Mouse (Mus musculus) liver, embryonic 16.5 days (tissue): ENCODE results near the gene Vstm2l. TPM values are rescaled to one million over a fixed set of nuclear protein-coding genes. Genes with fewer than 3 reads are reported as not detected.

Experiments used
- ATAC-seq: fragments of 200-750 bp; cut with Nextera tagmentation; 2 replicates; pipeline ENCODE4 v1.8.0; 2017; ENCODE audit warnings: low read depth, mild to moderate bottlenecking, moderate number of reproducible peaks, moderate library complexity
- H3K27ac ChIP-seq: fragments of 300-500 bp; sonication (generic); 2 replicates; pipeline ENCODE4 v1.5.1; 2014; ENCODE audit warnings: mild to moderate bottlenecking, low read length
- H3K27me3 ChIP-seq: fragments of 300-500 bp; sonication (generic); 2 replicates; pipeline ENCODE4 v1.6.1; 2014; ENCODE audit warnings: low read depth, low read length, mixed read lengths; ENCODE audit not compliant: control insufficient read depth, insufficient read depth
- H3K36me3 ChIP-seq: fragments of 300-500 bp; sonication (generic); 2 replicates; pipeline ENCODE4 v1.6.1; 2014; ENCODE audit warnings: mild to moderate bottlenecking; ENCODE audit not compliant: control insufficient read depth, insufficient read depth
- H3K4me1 ChIP-seq: fragments of 300-500 bp; sonication (generic); 2 replicates; pipeline ENCODE4 v1.6.1; 2014; ENCODE audit warnings: low read depth, low read length, mixed read lengths; ENCODE audit not compliant: control insufficient read depth
- H3K4me2 ChIP-seq: fragments of 300-500 bp; sonication (generic); 2 replicates; pipeline ENCODE4 v1.6.1; 2014; ENCODE audit warnings: low read depth, low read length, mixed read lengths
- H3K4me3 ChIP-seq: fragments of 300-500 bp; sonication (generic); 2 replicates; pipeline ENCODE4 v1.5.1; 2014; ENCODE audit warnings: low read depth, mild to moderate bottlenecking, low read length
- H3K9ac ChIP-seq: fragments of 300-500 bp; sonication (generic); 2 replicates; pipeline ENCODE4 v1.6.1; 2014; ENCODE audit warnings: low read depth, low read length
- H3K9me3 ChIP-seq: fragments of 300-500 bp; sonication (generic); replicated peaks from 2 replicates; pipeline ENCODE4 v1.6.1; 2016; ENCODE audit warnings: low read length; ENCODE audit not compliant: control insufficient read depth
- WGBS: fragments of 180-500 bp; shearing (Covaris S2); extraction: QIAGEN DNeasy Blood & Tissue Kit; methylation state at CpG from one replicate; pipeline ENCODE4 v1.1.7; 2014; ENCODE audit not compliant: insufficient replicate concordance; 5-methylcytosine and 5-hydroxymethylcytosine counted together
- polyA plus RNA-seq: library from polyadenylated mRNA; unstranded; fragments of >200 nt; fragmentation: Nextera tagmentation; extraction: Ambion mirVana; gene quantifications from 2 replicates; pipeline ENCODE4 v1.2.1, GENCODE M21; 2015

Gene Vstm2l
- polyA plus RNA-seq, result not detected in 2 replicates

DNA sequence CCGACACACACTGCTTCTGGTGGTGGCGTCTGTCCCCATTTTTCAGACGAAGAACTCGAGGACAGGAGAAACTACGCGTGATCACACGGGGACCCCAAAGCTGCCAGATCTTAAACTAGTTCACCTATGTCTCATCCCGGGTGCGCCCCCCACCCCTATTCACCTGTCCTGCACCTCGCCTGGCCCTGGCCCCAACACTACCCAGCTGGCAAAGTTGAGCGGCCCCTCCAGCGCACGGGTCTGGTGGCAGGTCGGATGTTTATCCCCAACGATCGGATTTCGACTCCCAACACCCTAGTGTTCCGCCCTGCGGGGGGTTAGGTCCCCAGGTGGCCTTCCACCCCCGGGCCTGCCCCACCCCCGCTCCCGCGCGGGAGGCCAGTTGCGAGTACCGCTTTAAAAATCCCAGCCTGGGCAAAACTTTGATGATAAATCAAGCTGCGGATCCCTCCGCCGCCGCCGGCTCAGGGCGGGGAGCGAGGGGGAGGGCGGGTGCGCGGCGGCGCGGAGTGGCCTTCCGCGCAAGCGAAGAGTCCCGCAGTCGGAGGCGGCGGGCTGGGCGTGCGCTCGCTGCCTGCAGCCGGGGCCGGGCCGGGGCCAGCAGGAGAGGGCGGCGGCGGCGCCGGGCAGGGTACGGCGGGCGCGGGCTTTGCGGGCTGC, at the start of gene Vstm2l:
Gene Vstm2l (plus strand): TSS at position 549 of the 660 bp plus-strand sequence.
- Histone ChIP-seq H3K4me2 (no peak within 1 kb of the TSS), H3K27me3 (peaks cover 33% of the 10 kb centered on the region)

DNA sequence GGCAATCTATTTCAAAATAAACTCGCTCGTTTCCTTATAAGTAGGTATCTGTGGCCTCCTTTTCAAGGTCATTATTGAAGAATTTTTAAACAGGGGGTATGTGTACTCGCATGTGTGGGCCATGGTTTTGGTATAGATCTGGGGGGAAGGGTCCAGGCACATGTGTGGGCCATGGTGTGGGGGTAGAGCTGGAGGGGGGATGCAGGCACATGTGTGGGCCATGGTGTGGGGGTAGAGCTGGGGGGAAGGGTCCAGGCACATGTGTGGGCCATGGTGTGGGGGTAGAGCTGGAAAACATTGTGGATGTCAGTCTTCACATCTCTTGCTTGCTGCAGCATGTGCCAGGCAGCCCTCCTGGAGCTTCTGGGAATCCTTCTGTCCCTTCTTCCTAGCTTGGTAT, 47.3 kb upstream of the Vstm2l start:
- no peaks in the 10 kb centered on the region for H3K4me1 ChIP-seq
- ATAC-seq, result no peak
- H3K9me3 ChIP-seq, result no peaks in the 10 kb centered on the region
- 67% methylated on average over 3 of the region's 3 CpGs for WGBS
- no peaks in the 10 kb centered on the region for H3K27me3 ChIP-seq
- H3K4me2 ChIP-seq, result no peak overlapping the region
- H3K36me3 ChIP-seq, result no peaks in the 10 kb centered on the region
- H3K4me3 ChIP-seq, result no peak overlapping the region
- H3K27ac ChIP-seq, result no peak overlapping the region
- H3K9ac ChIP-seq, result no peak overlapping the region

More for the DNA sequence above, at the start of gene Vstm2l:
- Histone ChIP-seq H3K27ac (no peak within 1 kb of the TSS), H3K4me1 (no peaks in the 10 kb centered on the region), H3K9me3 (no peaks in the 10 kb centered on the region), H3K9ac (no peak within 1 kb of the TSS), H3K36me3 (no peaks in the 10 kb centered on the region), H3K4me3 (no peak within 1 kb of the TSS)
- 6% methylated on average over 41 of the region's 62 CpGs for WGBS
- no peak for ATAC-seq

DNA sequence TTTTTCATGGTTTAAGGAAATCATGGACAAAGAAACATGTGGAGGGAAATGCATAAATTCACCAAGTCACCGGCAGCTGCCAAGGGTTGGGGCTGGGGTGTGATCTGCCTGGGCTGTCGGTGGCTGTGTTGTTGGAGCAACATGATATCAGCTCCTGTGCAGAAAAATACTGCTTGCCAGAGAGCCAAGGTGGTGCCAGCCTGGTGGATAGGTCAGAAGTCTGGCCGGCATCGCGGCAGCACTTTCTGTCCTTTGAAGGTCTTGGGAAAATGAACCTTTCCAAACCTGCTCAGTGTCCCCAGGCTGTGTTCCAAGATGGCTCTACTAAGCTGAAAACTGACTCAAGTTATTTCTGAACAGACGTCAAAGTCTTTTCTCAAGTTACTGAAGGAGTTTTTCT, 44.2 kb upstream of the Vstm2l start:
- no peaks in the 10 kb centered on the region for H3K36me3 ChIP-seq
- H3K4me1 ChIP-seq, result no peaks in the 10 kb centered on the region
- no peak overlapping the region for H3K4me2 ChIP-seq
- H3K9me3 ChIP-seq, result no peaks in the 10 kb centered on the region
- no peak overlapping the region for H3K27ac ChIP-seq
- no peak overlapping the region for H3K4me3 ChIP-seq
- no peaks in the 10 kb centered on the region for H3K27me3 ChIP-seq
- no peak for ATAC-seq
- no peak overlapping the region for H3K9ac ChIP-seq
- 64% methylated on average over 6 of the region's 6 CpGs for WGBS

DNA sequence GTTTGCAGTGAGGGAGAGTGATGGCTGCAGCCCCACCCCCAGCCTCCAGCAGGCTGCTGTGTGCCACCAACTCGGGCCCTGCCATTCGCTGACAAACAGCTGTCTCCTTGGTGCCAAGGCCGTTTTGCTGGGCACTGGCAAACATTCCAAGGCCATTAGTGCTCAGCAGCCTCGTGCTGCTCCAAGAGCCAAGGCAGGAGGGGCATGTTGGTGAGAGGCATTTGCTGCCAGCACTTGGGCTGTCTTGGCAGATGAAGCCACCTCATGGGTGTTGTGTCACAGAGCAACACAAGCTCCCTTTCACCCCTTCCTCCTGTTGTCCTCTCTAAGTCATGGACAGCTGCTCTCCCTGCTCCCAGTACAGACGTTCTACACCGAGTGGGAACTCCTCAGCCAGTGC, 41.2 kb upstream of the Vstm2l start:
- WGBS, result 60% methylated on average over 6 of the region's 6 CpGs
- no peaks in the 10 kb centered on the region for H3K4me1 ChIP-seq

DNA sequence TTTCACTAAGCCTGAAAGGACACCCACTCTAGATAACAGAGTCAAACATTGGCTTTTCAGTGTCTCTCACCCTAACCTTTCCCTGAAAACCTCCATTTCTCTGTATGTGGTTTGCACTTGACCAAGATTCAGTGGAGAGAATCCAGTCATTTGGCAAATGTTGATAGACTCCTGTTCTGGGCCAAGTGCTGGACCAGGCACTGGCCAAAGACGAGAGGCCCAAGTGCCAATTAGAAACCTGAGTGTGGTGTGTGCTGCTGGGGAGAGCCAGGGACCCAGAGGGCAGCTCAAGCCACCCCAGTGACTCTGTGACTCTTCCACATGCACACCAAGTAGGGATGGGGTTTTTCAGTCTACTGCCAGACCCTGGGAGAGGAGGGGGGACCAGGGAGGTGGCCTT, 40.8 kb upstream of the Vstm2l start:
- Histone ChIP-seq H3K9ac (no peak overlapping the region), H3K4me1 (no peaks in the 10 kb centered on the region), H3K27ac (no peak overlapping the region), H3K4me2 (no peak overlapping the region), H3K27me3 (no peaks in the 10 kb centered on the region), H3K36me3 (no peaks in the 10 kb centered on the region), H3K4me3 (no peak overlapping the region), H3K9me3 (no peaks in the 10 kb centered on the region)
- whole genome bisulfite sequencing, result 69% methylated on average over 1 of the region's 1 CpGs
- ATAC-seq, result no peak

More for the DNA sequence above, 41.2 kb upstream of the Vstm2l start:
- Histone ChIP-seq H3K4me3 (no peak overlapping the region), H3K9me3 (no peaks in the 10 kb centered on the region), H3K36me3 (no peaks in the 10 kb centered on the region), H3K4me2 (no peak overlapping the region), H3K27me3 (no peaks in the 10 kb centered on the region), H3K9ac (no peak overlapping the region), H3K27ac (no peak overlapping the region)
- no peak for ATAC-seq

DNA sequence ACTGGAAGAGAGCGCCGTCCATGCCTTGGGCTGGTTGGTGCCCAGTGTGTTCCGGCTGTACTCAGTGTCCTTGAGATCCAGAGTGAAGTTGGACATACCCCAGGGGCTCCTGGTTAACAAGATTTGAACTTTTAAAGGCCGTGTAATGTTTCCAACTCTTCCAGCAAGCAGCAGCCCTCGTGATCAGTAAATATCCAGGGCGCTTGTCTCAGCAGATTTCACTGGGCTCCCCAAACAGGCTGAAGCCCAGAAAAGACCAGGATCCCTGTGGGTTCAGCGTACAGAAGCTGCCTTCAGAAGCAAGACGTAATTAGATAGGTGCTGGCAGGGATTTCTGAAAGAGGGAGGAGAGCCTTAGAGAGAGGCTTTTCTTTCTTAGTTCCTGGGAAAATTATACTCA, 39.3 kb upstream of the Vstm2l start:
- Histone ChIP-seq H3K27ac (no peak overlapping the region), H3K9ac (no peak overlapping the region), H3K4me2 (no peak overlapping the region), H3K4me3 (no peak overlapping the region), H3K9me3 (no peaks in the 10 kb centered on the region), H3K4me1 (no peaks in the 10 kb centered on the region), H3K27me3 (no peaks in the 10 kb centered on the region), H3K36me3 (no peaks in the 10 kb centered on the region)
- 73% methylated on average over 8 of the region's 8 CpGs for WGBS
- ATAC-seq, result no peak

DNA sequence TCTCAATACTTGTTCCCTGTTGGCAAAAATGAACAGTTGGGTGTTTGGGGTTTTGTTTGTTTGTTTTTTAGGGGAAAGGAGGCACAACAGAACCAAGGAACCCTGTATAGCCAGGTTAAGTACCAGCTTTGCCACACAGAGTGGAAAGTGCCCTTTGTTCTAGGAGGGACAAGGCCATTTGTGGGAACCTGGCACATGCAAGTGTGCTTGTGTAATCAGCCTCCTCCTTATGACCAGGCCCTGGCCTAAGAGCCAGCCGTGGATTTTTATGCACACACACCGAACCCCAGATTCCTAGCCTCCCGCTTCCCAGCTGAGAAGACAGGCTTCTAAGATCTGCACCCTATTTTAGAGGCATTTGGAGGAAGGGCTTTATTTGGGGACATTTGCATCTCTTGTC, 37.1 kb upstream of the Vstm2l start:
- Histone ChIP-seq H3K4me2 (no peak overlapping the region), H3K27me3 (no peaks in the 10 kb centered on the region)

DNA sequence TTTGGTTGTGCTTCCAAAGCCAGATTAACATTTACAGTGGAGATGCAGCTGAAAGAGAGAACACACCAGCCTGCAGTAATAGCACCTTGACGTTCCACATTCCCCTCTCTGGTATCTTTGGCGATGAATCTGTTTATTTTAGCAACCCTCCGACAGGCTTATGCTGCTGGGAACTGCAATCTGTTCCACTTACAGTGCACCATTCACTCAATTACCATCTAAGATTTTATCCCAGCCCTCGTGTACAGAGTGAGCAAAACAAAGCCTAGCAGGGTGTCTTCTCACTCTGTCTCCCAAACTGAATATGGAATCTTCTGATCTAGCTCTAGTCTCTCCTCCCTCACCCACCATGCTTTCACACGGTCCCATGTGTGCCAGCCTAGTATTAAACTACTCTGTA, 36.5 kb upstream of the Vstm2l start:
- Histone ChIP-seq H3K9me3 (no peaks in the 10 kb centered on the region), H3K4me2 (no peak overlapping the region), H3K4me3 (no peak overlapping the region), H3K4me1 (no peaks in the 10 kb centered on the region), H3K36me3 (no peaks in the 10 kb centered on the region), H3K9ac (no peak overlapping the region), H3K27ac (no peak overlapping the region), H3K27me3 (no peaks in the 10 kb centered on the region)
- ATAC-seq, result no peak
- WGBS, result 63% methylated on average over 5 of the region's 5 CpGs

More for the DNA sequence above, 37.1 kb upstream of the Vstm2l start:
- H3K9me3 ChIP-seq, result no peaks in the 10 kb centered on the region
- ATAC-seq, result no peak
- WGBS, result 80% methylated on average over 3 of the region's 3 CpGs
- no peak overlapping the region for H3K4me3 ChIP-seq
- no peaks in the 10 kb centered on the region for H3K36me3 ChIP-seq
- H3K27ac ChIP-seq, result no peak overlapping the region
- no peaks in the 10 kb centered on the region for H3K4me1 ChIP-seq
- H3K9ac ChIP-seq, result no peak overlapping the region

DNA sequence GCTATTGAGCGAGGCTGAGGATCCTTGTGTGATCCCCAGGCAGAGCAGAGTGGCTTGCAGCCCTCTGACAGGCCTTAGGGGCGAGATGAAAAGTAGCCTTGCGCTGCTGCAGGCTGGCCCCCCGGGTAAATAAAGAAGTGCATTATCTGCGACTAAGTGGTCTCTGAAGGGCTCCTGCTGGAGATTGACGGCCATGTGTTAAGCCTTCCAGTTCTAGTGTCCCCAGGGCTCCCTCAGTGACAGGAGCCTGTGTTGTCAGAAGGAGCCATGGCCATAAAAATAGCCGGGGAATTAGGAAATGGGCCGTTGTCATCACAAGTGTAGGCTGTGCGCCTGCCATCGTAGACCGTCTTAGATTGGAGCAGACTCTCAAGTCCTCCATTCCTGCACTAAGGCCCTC, 32.5 kb upstream of the Vstm2l start:
- Histone ChIP-seq H3K4me3 (no peak overlapping the region), H3K4me2 (no peak overlapping the region), H3K36me3 (no peaks in the 10 kb centered on the region; the same call in 1 of the 2 replicates), H3K4me1 (no peaks in the 10 kb centered on the region), H3K9me3 (no peaks in the 10 kb centered on the region), H3K27me3 (no peaks in the 10 kb centered on the region), H3K27ac (no peak overlapping the region), H3K9ac (no peak overlapping the region)
- WGBS, result 69% methylated on average over 11 of the region's 11 CpGs
- ATAC-seq, result no peak
